Mouse (Mus musculus) cerebellum, adult 8-10 months (tissue): Measurements from ENCODE around the gene Vcp.
A peak's percentile ranks its signal among the peaks of the same experiment; 100 is the strongest.

ENCODE experiments used
- DNase-seq: peaks from one replicate; pipeline ENCODE4 v3.0.0; 2022

Gene Vcp

DNA sequence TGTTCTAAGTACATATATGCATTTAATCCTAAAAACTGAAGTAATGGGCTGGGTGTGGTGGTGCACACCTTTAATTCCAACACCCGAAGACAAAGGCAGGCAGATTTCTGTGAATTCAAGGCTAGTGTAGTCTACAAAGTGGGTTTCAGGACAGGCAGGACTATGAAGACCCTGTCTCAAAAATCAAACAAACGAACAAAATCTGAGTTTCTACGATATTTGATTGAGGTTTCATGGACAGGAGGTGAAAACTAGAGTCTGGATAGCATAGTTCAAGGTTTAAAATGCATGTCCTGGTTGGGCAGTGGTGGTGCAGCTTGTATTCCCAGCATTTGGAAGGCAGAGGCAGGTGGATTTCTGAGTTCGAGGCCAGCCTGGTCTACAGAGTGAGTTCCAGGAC lies 31.0 kb downstream of the Vcp start, which contains the start of gene 1700022I11Rik:
TSS of gene 1700022I11Rik (plus strand) at position 301 of the 400 bp plus-strand sequence.
- no peak for DNase-seq

- DNase-seq, result peak; percentile 51
These were observed 35.1 kb downstream of the Vcp start for GRCm38 (mm10) chr4:42965039-42965719.

- DNase-seq, result no peak
These were observed 36.8 kb downstream of the Vcp start for GRCm38 (mm10) chr4:42963480-42963879.

GRCm38 (mm10) chr4:42961592-42961991 lies 38.7 kb downstream of the Vcp start:
- DNase-seq, result peak; percentile 51

DNA sequence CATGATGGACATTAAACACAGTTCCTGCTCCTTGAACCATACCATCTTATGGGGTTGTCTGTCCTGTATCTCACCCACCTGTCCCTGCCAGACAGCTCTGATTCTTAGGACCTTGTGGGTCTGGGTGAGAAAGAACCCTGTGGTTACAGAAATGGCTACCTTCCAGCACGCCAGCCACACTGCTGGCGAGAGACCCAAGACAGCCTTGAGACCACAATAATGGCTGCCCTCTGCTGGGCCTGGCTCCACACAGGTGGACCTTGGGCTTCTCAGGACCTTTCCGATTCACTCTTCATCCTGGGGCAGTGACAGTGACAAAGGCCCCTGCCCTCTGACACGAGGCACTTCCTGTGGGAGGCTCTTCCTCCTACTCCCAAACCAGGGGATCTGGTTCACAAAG lies 40.9 kb downstream of the Vcp start:
- no peak for DNase-seq

DNA sequence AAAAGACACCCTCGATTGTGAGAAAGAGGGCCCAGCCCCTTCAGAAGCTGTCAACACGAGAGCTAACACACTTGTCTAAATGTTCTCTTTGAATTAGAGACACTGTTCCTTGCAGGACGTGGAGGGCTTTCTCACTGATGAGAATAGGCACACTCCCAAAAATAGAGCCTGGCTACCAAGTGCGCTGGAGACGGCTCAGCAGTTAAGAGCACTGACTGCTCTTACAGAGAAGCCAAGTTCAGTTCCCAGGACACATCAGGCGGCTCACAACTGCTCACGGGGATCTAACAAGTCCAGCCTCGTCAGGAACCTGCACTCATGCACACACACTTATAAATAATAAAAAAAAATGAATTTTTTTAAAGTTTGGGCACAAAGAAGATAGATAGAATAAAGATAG lies 41.4 kb downstream of the Vcp start:
- no peak for DNase-seq

GRCm38 (mm10) chr4:42957979-42958378 lies 42.3 kb downstream of the Vcp start:
- DNase-seq, result no peak

DNA sequence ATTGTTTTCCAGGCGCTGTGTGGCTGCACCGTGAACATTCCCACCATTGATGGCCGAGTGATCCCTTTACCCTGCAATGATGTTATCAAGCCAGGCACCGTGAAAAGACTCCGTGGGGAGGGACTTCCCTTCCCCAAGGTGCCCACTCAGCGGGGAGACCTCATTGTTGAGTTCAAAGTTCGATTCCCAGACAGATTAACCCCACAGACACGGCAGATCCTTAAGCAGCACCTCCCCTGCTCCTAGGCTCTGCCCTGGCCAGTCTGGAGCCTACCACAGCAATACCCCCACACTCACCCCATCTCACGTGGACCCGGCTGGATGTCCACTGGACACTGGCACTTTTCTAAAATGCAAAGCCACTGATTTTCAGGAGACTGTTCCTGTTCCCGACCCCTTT lies 43.0 kb downstream of the Vcp start:
- no peak for DNase-seq

- no peak for DNase-seq
These were observed 43.7 kb downstream of the Vcp start for GRCm38 (mm10) chr4:42956581-42956980.

GRCm38 (mm10) chr4:42955200-42955599 lies 45.1 kb downstream of the Vcp start:
- no peak for DNase-seq

GRCm38 (mm10) chr4:42954297-42954696 lies 46.0 kb downstream of the Vcp start:
- peak; percentile 84 for DNase-seq

DNA sequence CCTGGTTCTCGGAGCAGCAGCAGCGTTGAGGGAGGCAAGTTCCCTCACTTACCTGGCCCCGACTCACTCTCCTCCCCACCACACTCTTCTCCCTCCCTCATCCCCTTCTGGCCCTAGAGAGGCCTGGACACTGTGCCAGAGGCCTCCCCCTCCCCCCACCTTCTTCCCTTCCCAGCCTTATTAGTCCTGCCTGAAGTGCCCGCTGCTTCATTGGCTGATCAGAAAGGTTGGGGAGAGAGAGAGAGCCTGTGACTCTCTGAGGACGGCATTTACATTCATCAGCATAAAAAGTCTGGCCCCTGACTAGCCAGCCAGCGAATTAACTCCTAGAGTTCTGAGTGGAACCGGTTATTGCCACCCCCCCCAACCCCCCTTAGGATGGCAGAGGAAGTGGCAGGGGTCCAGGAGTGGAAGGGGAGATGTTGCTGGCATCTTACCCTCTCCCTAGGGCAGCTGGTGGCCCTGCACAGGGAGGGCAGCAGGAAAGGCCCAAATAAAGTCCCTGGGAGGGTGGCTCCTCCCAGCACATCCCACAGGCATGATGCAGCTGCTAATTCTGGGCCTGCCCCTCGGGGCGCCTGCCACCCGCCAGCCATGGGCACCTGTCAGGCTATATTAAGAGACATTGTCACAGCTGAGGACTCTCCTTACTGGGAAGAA lies 46.7 kb downstream of the Vcp start:
- peak; percentile 46 for DNase-seq

DNA sequence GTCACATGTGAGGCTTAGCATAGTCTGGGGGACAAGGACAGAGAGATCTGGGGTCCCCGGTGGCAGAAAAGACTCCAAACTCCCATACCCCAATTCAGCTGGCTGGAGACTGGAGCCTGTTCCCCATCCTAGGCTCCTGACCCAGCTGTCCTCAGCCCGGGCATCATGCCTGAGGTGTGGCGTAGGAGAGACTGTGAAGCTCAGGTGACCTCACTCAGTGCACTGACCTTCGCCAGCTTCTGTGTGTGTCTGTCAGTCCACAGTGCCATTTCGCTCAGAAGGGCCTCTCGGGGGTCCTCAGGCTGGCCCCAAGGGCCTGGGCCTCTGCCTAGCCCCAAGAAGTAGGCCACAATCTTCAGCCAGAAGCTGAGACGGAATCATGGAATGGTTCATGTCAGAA lies 47.7 kb downstream of the Vcp start:
- no peak for DNase-seq

DNA sequence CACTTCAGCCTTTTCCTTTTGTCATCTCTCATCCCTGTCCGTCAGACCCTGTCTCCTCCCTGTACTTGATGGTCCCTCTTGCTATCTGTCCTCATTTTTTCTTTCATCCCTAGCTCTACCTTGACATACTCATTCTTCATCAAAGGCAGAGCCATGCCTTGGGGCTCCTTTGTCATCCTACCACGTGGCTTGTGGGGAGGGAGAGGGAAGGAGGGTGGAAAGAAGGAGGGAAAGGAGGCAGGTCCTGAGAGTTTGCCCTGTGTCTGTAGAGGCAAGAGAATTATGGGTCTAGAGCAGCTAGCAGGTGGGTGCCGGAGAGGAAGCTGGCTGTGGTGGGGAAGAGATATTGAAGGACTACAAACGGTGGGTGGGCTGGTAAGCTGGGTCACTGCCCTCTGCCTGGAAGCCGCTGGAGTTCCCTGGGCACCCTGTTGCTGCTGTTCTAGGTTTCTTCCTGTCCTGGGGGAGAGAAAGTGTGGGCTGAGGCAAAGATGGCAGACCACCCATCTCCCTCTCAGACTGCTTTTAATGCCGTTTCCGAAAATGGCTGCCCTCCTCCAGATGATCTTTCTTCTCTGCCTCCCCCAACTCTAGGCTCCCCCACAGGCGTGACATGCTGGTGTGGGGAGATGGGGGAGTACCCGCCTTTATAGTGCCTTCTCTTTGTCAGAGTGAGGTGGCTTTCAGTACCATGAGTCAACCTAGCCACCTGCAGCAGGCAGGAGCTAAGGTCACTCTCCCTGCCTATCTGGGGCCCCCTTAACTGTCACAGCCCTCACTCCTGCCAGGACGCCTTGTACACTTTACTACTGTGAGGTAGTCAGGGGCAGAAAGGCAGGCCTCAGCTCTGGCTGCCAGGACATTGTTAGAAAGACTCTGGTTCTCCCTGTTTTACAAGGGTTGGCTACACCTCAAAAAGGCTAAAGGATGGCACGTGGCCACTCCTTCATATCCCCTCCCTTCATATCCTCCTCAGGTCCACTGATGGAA lies 48.8 kb downstream of the Vcp start:
- DNase-seq, result no peak

- DNase-seq, result peak; percentile 76
These were observed 50.2 kb downstream of the Vcp start for GRCm38 (mm10) chr4:42950065-42950558.

- DNase-seq, result peak; percentile 99
These were observed 50.6 kb downstream of the Vcp start, which contains the start of gene Dnajb5 for GRCm38 (mm10) chr4:42949676-42950051. TSS of gene Dnajb5 (plus strand) at chr4:42949814.

DNA sequence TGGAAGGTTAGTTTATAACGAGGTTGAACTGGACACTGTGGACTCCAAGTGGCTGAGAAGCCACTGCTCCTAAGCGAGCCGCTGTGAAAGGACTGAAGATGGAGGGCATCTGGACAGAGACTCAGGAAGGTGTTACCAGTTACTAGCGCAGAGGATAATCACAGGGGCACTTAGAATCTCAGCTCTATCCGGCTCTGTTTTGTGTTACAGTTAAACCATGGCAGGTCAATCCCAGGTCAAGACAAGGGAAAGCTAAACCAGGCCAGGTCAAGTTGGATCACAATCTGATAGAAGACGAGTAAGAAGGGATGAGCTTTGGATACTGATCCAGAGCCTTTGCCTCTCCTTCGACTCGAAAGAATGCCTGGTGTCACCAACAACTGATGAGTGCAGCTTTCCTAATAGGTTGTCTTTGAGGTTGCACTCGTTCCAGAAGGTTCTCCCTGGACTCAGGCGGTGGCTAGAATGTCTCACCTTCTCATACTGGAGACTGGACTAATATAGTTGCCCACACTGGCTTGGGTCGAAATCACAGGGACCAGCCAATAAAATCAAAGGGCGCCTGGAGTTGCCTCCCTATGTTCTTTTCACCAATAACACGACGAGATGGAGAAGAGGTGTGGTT lies 51.1 kb downstream of the Vcp start:
- no peak for DNase-seq

DNA sequence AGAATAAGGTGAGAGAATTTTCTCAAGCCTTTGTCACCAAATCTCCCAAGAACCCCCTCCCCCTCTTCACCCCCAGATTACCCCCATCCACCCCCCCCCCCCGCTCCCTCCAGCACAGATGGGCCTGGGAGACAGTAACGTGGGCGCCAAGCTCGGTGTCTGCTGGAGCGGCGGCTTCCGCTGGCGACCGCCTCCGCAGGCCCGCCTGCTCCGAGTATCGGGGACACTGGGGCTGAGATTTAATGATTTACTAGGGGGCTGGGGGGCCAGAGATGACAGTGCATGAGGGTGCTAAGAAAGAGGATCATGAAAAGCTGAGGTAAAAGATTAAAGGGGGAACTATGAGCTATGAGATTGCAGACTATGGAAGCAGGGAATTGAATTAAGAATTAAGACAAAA lies 51.8 kb downstream of the Vcp start:
- no peak for DNase-seq

DNA sequence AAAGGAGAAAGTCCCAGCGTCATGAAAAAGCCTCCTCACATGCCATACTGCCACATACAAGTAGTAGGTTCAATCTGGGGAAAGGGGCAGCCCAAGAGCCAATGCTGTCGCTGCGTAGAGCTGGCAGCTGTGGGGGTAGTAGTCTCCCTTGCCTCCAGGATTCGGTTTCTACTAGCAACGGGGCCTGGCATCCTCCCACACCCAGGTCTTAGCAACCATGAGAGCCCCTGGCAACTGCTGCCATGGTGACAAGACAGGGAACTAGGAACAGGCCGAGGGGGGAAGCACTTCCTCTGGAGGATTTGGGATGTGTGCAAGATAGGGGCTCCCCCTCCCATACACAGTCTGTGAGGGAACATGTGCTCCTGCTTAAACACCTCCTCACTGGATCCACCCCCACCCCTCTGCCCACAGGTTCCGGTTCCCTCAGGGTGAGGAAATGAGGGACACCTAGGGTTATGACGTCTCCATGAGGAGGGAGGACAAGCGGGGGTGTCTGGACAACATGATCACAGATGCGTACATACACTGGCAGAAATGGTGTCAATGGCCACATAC lies 53.5 kb downstream of the Vcp start:
- no peak for DNase-seq

DNA sequence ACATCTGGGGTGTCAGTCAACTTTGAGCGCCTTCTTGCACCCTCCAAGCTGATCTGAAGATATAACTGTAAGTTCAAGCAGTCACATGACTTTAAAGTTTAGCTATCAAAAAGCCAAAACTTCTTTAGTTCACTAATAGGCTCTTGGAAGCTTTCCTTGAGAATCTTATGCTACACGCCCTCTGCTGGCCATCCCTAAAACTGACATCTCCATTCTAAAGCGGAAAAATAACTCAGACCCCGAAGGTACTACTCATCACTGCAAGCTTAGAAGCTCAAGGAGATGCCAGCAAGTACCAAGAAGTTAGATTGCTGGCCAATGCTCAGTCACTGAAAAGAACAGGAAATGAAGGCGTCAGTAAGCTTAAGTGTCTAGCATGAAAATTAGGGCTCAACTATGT lies 54.4 kb downstream of the Vcp start:
- DNase-seq, result peak; percentile 65

GRCm38 (mm10) chr4:42945445-42945844 lies 54.9 kb downstream of the Vcp start:
- no peak for DNase-seq

DNA sequence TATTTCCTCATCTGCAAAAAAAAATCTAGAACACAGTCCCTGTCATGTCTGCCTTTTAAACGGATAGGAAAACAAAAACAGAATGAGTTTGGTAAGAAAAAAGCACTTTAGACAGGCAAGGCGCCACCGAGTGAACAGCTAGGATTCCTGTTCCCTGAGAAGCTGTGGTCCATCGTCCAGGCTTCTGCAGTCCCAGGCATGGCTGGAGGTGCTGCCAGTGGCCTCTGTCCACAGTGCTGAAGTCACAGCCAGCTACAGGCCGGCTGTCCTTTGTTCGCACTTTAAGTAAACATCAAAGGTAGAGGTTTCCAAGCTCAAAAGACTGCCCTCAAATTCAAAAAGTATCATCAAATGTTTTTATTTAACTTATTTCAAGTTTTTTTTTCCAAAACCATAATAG lies 55.3 kb downstream of the Vcp start:
- no peak for DNase-seq
